Mouse (Mus musculus): ENCODE measurements around the gene Ipmk.

Ipmk gene

GRCm38 (mm10) chr10:71347509-71347949 lies at the start of gene Ipmk:
TSS of gene Ipmk (plus strand) at chr10:71347763.
- peak; percentile 99 for DNase-seq (ENCODE audit: low spot score)

DNA sequence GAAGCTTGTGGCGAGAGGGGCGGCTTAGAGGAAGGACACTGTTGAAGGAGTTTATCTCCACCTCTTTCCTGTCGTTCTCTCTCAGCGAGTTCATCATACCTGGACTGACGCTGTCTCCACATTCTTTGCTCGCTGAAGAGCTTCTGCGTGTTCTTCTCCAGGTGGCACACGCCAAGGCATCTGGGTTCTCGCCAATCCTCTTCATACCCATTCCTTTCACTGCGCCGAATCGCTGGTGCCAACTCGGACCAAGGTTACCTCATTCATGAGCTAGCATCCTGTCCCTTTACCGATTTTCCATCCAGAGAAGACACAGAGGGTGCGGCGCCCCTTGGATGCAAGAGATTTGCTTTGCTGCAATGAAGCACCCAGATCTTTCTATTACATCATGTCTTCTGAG lies 47.4 kb upstream of the Ipmk start:
- no peak for DNase-seq (ENCODE audit: low spot score)

DNA sequence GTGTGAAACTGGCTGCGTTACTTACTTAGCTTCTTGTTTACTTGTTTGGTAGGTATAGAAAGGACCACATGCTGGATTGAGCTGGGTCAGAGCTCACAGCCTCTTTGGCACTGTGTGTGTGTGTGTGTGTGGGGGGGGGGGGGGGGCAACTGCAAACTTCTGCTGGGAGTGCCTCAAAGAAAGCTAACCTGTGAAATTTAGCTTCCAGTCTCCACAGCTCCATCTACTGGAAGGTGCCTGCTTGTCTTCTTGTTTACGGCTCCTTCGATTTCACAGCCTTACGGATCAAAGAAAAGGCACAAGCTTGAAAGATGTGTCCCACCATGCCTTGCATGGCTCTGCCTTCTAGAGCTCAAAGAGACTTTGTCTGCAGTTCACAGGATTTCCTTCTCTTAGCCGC lies 45.1 kb upstream of the Ipmk start:
- peak; percentile 66 for DNase-seq (ENCODE audit: low spot score)

DNA sequence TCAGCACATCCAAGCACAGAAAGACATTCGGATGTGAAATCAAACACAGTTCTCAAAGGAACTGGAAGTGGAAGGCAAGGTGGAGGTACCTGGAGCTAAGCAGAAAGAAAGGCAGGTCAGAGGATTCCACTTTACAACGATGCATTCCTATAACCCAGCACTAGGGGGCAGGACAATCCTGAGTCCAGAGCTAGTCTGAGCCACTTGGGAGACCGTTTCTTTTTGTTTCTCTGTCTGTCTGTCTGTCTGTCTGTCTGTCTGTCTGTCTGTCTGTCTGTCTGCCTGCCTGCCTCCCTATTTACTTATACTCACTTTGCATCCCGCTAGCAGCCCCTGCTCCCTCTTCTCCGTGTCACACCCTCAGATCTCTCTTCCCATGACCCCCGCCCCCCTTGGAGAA lies 41.4 kb upstream of the Ipmk start:
- DNase-seq (ENCODE audit: low spot score): peak; percentile 79

GRCm38 (mm10) chr10:71306759-71307158 lies 40.8 kb upstream of the Ipmk start:
- no peak for DNase-seq (ENCODE audit: low spot score)

DNA sequence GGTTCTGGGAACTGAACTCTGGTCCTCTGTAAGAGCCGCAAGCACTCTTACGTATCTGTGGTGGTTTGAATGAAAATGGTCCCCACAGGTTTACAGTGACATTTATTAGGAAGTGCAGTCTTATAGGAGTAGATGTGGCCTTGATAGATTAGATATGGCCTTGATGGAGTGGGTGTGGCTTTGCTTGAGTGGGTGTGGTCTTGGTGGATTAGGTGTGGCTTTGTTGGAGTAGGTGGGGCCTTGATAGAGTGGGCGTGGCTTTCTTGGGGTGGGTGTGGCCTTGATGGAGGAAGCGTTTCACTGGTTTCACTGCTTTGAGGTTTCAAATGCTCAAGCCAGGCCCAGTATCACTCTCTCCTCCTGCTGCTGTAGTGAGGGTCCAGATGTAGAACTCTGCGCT lies 39.4 kb upstream of the Ipmk start:
- DNase-seq (ENCODE audit: low spot score): no peak

DNA sequence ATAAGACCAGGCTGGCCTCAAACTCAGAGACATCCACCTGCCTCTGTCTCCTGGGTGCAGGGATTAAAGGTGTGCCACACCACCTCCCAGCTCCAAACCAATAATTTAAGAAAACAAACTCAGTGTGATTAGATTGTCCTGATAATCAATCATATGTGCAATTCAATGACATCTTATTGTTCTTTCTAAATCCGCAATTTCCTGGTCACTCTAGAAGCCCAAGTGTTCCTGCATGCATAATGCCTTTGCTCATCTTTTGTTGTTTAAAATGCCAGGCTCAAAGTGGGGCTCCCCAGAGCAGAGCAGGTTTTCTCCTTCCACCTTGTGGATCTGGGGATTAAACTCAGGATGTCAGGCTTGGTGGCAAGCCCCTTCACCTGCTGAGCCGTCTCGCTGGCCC lies 37.3 kb upstream of the Ipmk start:
- no peak for DNase-seq (ENCODE audit: low spot score)

GRCm38 (mm10) chr10:71314596-71314995 lies 33.0 kb upstream of the Ipmk start:
- no peak for DNase-seq (ENCODE audit: low spot score)

- DNase-seq (ENCODE audit: low spot score): no peak
These were observed 31.5 kb upstream of the Ipmk start for GRCm38 (mm10) chr10:71316056-71316455.

DNA sequence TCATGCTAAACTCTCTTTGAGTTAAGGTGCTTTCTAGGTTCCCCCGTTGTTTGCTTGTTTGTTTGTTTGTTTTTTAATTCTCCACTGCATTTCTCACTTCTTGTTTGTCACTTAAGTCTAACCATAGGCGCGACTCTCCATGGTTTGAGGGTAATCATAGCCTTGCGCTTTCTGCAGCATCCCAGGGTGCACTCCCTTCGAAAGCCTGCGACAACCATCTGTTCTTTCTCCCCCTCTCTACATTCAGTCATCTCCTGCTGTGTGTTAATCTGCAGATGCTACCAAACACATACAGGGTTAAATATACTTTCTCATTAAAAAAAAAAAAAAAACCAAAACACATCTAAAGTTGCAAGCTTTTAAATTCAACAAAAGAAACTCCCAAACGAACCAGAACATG lies 31.1 kb upstream of the Ipmk start:
- DNase-seq (ENCODE audit: low spot score): no peak

DNA sequence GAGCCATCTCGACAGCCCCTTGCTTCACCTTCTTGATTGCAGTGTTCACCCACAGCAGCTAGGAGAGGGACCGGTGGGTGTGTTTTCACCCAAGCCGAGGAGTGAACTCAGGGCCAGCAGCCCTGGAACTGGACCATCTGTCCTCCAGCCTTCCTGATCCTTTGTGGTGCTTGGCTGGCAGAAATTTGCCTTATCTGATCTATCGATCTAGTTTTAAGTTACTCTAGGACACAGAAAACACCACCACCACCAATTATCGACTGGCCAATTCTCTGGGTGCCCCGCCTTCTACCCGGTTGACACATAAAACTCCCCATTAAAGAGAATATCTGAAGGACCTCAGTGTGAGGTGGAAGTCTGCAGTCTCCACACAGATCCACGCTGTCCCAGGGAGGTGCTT lies 23.9 kb upstream of the Ipmk start:
- no peak for DNase-seq (ENCODE audit: low spot score)

DNA sequence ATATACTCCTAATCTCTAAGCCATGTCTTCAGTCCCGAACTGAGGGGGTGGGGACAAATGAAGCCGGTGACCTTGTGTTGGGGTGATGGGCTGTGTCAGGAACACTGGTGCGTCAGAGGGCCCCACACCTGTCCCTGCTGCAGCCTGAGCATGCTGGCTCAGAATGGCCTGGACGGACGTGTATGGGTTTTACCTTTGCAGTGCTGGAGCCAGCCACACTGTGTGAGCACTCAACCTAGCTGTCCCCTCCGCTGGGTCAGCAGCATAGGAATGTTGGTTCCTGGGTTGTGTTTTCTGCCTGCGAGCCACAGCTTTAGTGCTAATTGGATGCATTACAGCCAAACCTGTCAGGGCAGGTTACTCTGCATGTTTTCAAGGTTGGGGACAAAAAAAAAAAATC lies 21.4 kb upstream of the Ipmk start:
- DNase-seq (ENCODE audit: low spot score): no peak

DNA sequence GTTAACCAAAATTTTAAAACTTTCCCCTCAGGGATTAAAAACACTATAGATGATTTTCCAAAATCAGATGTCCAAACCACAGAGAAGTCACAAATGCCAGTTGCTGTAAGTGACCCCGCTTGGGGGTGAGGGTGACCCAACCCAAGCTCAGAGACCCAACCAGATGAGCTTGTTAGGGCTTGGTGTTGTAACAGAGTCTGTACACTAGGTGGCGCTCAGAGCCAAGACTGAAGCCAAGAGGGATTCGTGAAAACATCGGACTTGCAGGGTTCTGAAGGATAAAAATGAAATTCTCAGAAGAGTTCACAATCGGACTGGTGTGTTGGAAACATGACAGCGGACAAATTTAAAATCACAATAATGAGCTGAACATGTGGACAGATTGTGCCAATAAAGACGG lies 20.8 kb upstream of the Ipmk start:
- DNase-seq (ENCODE audit: low spot score): peak; percentile 90

- DNase-seq (ENCODE audit: low spot score): no peak
These were observed 20.2 kb upstream of the Ipmk start for GRCm38 (mm10) chr10:71327386-71327785.

DNA sequence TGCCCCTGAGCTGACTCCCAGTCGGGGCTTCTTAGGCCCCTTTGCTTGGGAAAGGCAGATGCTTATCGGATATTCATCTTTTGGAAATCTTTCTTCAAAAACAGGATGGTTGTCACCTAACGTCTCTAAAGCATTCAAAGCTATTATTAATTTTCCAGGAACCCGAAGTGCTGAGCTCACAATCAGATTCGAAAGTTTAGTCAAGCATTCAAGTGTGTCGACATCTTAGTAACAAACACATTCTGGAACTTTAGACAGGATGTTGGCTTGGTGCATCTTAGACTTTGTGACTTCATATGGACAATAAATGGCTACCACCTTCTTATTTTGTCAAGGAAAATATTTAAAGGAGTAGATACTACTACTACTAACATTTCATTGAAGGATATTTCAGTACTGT lies 19.2 kb upstream of the Ipmk start:
- DNase-seq (ENCODE audit: low spot score): no peak

DNA sequence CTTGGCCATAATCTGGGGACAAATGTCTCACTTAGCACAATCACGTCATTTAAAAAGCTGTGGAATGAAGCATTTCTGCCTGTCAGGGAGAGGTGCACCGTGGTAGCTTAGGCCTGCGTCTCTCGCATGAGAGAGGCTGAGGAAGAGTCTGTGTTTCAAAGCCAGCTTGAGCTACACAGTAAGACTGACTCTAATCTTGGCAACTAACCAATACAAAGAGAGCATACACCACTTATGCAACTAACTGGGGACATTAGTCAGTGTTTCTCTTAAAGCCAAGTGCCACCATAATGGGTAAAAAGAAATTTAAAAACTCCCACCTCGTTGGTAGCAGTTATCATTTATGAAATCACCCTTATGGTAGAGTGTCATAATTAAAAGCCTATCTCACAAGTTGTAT lies 18.7 kb upstream of the Ipmk start:
- DNase-seq (ENCODE audit: low spot score): no peak

GRCm38 (mm10) chr10:71329295-71329694 lies 18.3 kb upstream of the Ipmk start:
- DNase-seq (ENCODE audit: low spot score): no peak

GRCm38 (mm10) chr10:71330070-71330469 lies 17.5 kb upstream of the Ipmk start:
- no peak for DNase-seq (ENCODE audit: low spot score)

- no peak for DNase-seq (ENCODE audit: low spot score)
These were observed 15.7 kb upstream of the Ipmk start for GRCm38 (mm10) chr10:71331908-71332307.

- no peak for DNase-seq (ENCODE audit: low spot score)
These were observed 15.2 kb upstream of the Ipmk start for GRCm38 (mm10) chr10:71332376-71332775.

DNA sequence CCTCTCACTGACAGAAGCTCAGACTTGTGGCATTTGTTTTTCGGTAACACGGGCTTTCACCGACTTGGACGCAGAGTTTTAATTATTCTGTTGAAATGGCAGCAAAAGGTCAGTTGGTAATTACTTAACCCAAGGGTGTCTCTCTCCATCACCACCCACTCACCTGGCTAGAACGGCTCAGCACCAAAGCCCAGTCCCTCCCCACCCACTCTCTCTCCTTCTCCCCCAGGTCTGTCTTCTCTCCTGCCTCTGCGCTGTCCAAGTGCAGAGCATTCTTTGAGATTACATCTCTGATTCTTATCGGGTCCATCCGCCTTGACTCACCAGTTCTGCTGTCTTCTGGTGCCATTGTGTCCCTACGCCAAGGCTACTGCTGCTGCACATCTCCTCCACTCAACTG lies 14.7 kb upstream of the Ipmk start:
- no peak for DNase-seq (ENCODE audit: low spot score)

GRCm38 (mm10) chr10:71337733-71338132 lies 9.8 kb upstream of the Ipmk start:
- no peak for DNase-seq (ENCODE audit: low spot score)

GRCm38 (mm10) chr10:71338156-71338905 lies 9.2 kb upstream of the Ipmk start:
- no peak for DNase-seq (ENCODE audit: low spot score)

GRCm38 (mm10) chr10:71339463-71339862 lies 8.1 kb upstream of the Ipmk start:
- DNase-seq (ENCODE audit: low spot score): no peak
